Mouse (Mus musculus): Measurements from ENCODE around the gene Rflnb. TPM values are rescaled to one million over a fixed set of nuclear protein-coding genes. Genes with fewer than 3 reads are reported as not detected.

Rflnb gene
- 10 to 100 TPM; 19.6 to 28.8 TPM for total RNA-seq (2021)
- long read RNA-seq, experiment 1, transcript Rflnb-201 (3 exons, 3,512 nt): major isoform, 18 of 24 reads
- long read RNA-seq, experiment 1, partial matches to known transcripts: 0 of 24 reads
- long read RNA-seq, experiment 1, other reads (novel, unspliced or antisense): 6 of 24 reads
- long read RNA-seq, experiment 2, transcript Rflnb-201 (3 exons, 3,512 nt): major isoform, 7 of 11 reads
- long read RNA-seq, experiment 2, partial matches to known transcripts: 0 of 11 reads
- long read RNA-seq, experiment 2, other reads (novel, unspliced or antisense): 4 of 11 reads

- DNase-seq: peak; percentile 96 to 99
These were observed at the start of gene Rflnb for GRCm38 (mm10) chr11:76027139-76028071. Rflnb (minus strand) TSS chr11:76027782.

GRCm38 (mm10) chr11:76077341-76077740, 49.8 kb upstream of the Rflnb start:
- DNase-seq: peak; percentile 37 to 63

- no peak for DNase-seq
These were observed 46.9 kb upstream of the Rflnb start for GRCm38 (mm10) chr11:76074296-76075093.

- no peak for DNase-seq
These were observed 42.2 kb upstream of the Rflnb start for GRCm38 (mm10) chr11:76069816-76070215.

- DNase-seq: no peak
These were observed 39.1 kb upstream of the Rflnb start for GRCm38 (mm10) chr11:76066563-76067156.

- peak; percentile 53 to 64 for DNase-seq
These were observed 38.0 kb upstream of the Rflnb start for GRCm38 (mm10) chr11:76065521-76066095.

GRCm38 (mm10) chr11:76064411-76064810, 36.8 kb upstream of the Rflnb start:
- DNase-seq: no peak

GRCm38 (mm10) chr11:76060906-76061305, 33.3 kb upstream of the Rflnb start:
- DNase-seq: no peak

GRCm38 (mm10) chr11:76059971-76060370, 32.4 kb upstream of the Rflnb start:
- no peak for DNase-seq

GRCm38 (mm10) chr11:76056487-76056886, 28.9 kb upstream of the Rflnb start:
- no peak for DNase-seq

- no peak for DNase-seq
These were observed 24.9 kb upstream of the Rflnb start for GRCm38 (mm10) chr11:76052496-76052895.

- no peak for DNase-seq
These were observed 23.5 kb upstream of the Rflnb start for GRCm38 (mm10) chr11:76050967-76051512.

GRCm38 (mm10) chr11:76050509-76050908, 22.9 kb upstream of the Rflnb start:
- DNase-seq: no peak

GRCm38 (mm10) chr11:76045367-76045766, 17.8 kb upstream of the Rflnb start:
- DNase-seq: no peak

GRCm38 (mm10) chr11:76044468-76044867, 16.9 kb upstream of the Rflnb start:
- no peak for DNase-seq

GRCm38 (mm10) chr11:76042882-76043281, 15.3 kb upstream of the Rflnb start:
- no peak for DNase-seq

GRCm38 (mm10) chr11:76042041-76042638, 14.6 kb upstream of the Rflnb start:
- no peak for DNase-seq

GRCm38 (mm10) chr11:76040761-76041376, 13.3 kb upstream of the Rflnb start:
- DNase-seq: no peak

- no peak for DNase-seq
These were observed 12.5 kb upstream of the Rflnb start for GRCm38 (mm10) chr11:76040106-76040505.

All from adrenal gland, postnatal 36 days (tissue).